ENCODE assay signal across 22 mouse cellular contexts in the genomic region with DNA sequence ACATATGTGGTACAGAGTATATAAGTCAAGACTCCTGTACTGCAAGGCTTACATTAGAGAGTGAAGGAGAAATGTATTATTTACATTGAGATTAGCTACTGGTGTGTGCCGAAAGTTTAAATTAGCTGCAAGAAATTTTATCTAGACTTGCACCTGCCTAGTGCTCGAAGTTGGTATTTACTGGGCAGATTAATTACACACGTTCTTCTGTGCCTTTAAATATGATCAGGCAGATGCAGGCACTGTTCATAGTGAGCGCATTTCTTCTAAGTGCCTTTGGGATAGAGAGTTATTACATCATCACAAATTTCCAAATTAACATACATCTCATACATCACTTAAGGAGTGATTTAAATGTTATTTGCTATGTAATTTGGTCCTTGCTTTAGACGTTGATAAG.
"Had no signal": no experiment of that assay in that cellular context is flagged by ENCODE, and none has a peak within 500 bp of the region (broad histone marks: within the 10 kb centered on the region; RNA-seq: fewer than 3 reads in every experiment).

No protein-coding gene starts in this region.

- H3K4me2 ChIP-seq: limb, embryonic 12.5 days; limb, embryonic 15.5 days; liver, embryonic 11.5 days; liver, embryonic 12.5 days; liver, embryonic 13.5 days; liver, embryonic 15.5 days; lung, embryonic 14.5 days; lung, embryonic 15.5 days; midbrain, embryonic 11.5 days; midbrain, embryonic 12.5 days; midbrain, embryonic 13.5 days; midbrain, embryonic 15.5 days had no signal

- H3K4me3 ChIP-seq: left cerebral cortex, adult 2 months; limb, embryonic 12.5 days; limb, embryonic 15.5 days; liver, embryonic 12.5 days; liver, embryonic 13.5 days; liver, embryonic 15.5 days; lung, embryonic 15.5 days; megakaryocyte, embryonic 14.5 days; midbrain, embryonic 10.5 days; midbrain, embryonic 12.5 days; midbrain, embryonic 13.5 days; midbrain, embryonic 15.5 days; myocyte had no signal

- H3K36me3 ChIP-seq: limb, embryonic 15.5 days; liver, embryonic 12.5 days; liver, embryonic 13.5 days; liver, embryonic 15.5 days; lung, embryonic 15.5 days; midbrain, embryonic 10.5 days; midbrain, embryonic 12.5 days; midbrain, embryonic 13.5 days; midbrain, embryonic 15.5 days had no signal

- H3K9ac ChIP-seq: limb, embryonic 12.5 days; limb, embryonic 15.5 days; liver, embryonic 12.5 days; liver, embryonic 13.5 days; liver, embryonic 14.5 days; liver, embryonic 15.5 days; liver, postnatal 0 days; lung, embryonic 14.5 days; lung, embryonic 15.5 days; midbrain, embryonic 12.5 days; midbrain, embryonic 13.5 days; midbrain, embryonic 15.5 days had no signal

- ATAC-seq: liver, embryonic 12.5 days; liver, postnatal 0 days; midbrain, embryonic 16.5 days had no signal

- H3K4me1 ChIP-seq: limb, embryonic 12.5 days; limb, embryonic 15.5 days; liver, embryonic 12.5 days; liver, embryonic 13.5 days; liver, embryonic 15.5 days; lung, embryonic 15.5 days; midbrain, embryonic 10.5 days; midbrain, embryonic 12.5 days; midbrain, embryonic 13.5 days; midbrain, embryonic 15.5 days had no signal

- H3K27ac ChIP-seq: left cerebral cortex, adult 2 months; limb, embryonic 12.5 days; limb, embryonic 15.5 days; liver, embryonic 12.5 days; liver, embryonic 13.5 days; liver, embryonic 14.5 days; liver, embryonic 15.5 days; lung, embryonic 15.5 days; macrophage; midbrain, embryonic 10.5 days; midbrain, embryonic 12.5 days; midbrain, embryonic 13.5 days; midbrain, embryonic 15.5 days had no signal

- H3K9me3 ChIP-seq: limb, embryonic 12.5 days; limb, embryonic 15.5 days; liver, embryonic 12.5 days; liver, embryonic 13.5 days; liver, embryonic 15.5 days; lung, embryonic 15.5 days; megakaryocyte, embryonic 14.5 days; midbrain, embryonic 10.5 days; midbrain, embryonic 12.5 days; midbrain, embryonic 13.5 days; midbrain, embryonic 15.5 days had no signal

- DNase-seq: liver; liver, embryonic 13.5 days; liver, postnatal 0 days; lung, adult 2 months had no signal

- H3K27me3 ChIP-seq: limb, embryonic 12.5 days; limb, embryonic 15.5 days; liver, embryonic 12.5 days; liver, embryonic 13.5 days; liver, embryonic 15.5 days; lung, embryonic 15.5 days; megakaryocyte, embryonic 14.5 days; midbrain, embryonic 12.5 days; midbrain, embryonic 13.5 days; midbrain, embryonic 15.5 days had no signal
